Mouse (Mus musculus) lung, embryonic 15.5 days (tissue): Measurements from ENCODE around the gene Limk2. TPM values are rescaled to one million over a fixed set of nuclear protein-coding genes. Genes with fewer than 3 reads are reported as not detected.
A peak's percentile ranks its signal among the peaks of the same experiment; 100 is the strongest.

ENCODE experiments used
- ATAC-seq: fragments of 200-750 bp; cut with Nextera tagmentation; 2 replicates; pipeline ENCODE4 v1.8.0; 2017; ENCODE audit warnings: moderate number of reproducible peaks, borderline replicate concordance; ENCODE audit not compliant: low FRiP score, low TSS enrichment; ENCODE audit errors: extremely low read depth
- H3K27ac ChIP-seq: fragments of 300-500 bp; sonication (generic); 2 replicates; pipeline ENCODE4 v1.5.1; 2015; ENCODE audit warnings: moderate library complexity, mild to moderate bottlenecking, inconsistent platforms
- H3K27me3 ChIP-seq: fragments of 300-500 bp; sonication (generic); 2 replicates; pipeline ENCODE4 v1.6.1; 2015; ENCODE audit warnings: inconsistent platforms
- H3K36me3 ChIP-seq: fragments of 300-500 bp; sonication (generic); 2 replicates; pipeline ENCODE4 v1.6.1; 2015; ENCODE audit warnings: inconsistent platforms
- H3K4me1 ChIP-seq: fragments of 300-500 bp; sonication (generic); 2 replicates; pipeline ENCODE4 v1.6.1; 2015; ENCODE audit warnings: inconsistent platforms
- H3K4me2 ChIP-seq: fragments of 300-500 bp; sonication (generic); 2 replicates; pipeline ENCODE4 v1.6.1; 2015; ENCODE audit warnings: inconsistent platforms, mild to moderate bottlenecking, moderate library complexity
- H3K4me3 ChIP-seq: fragments of 300-500 bp; sonication (generic); 2 replicates; pipeline ENCODE4 v1.5.1; 2015; ENCODE audit warnings: mild to moderate bottlenecking, inconsistent platforms
- H3K9ac ChIP-seq: fragments of 300-500 bp; sonication (generic); 2 replicates; pipeline ENCODE4 v1.6.1; 2015; ENCODE audit warnings: inconsistent platforms
- H3K9me3 ChIP-seq: fragments of 300-500 bp; sonication (generic); 2 replicates; pipeline ENCODE4 v1.6.1; 2016; ENCODE audit warnings: inconsistent platforms
- WGBS: fragments of 180-500 bp; shearing (Covaris S2); methylation state at CpG from one replicate; pipeline ENCODE4 v1.1.7; 2015; 5-methylcytosine and 5-hydroxymethylcytosine counted together
- polyA plus RNA-seq: library from polyadenylated mRNA; unstranded; fragments of >200 nt; fragmentation: Nextera tagmentation; extraction: Ambion mirVana; gene quantifications from 2 replicates; pipeline ENCODE4 v1.2.1, GENCODE M21; 2015

Limk2 gene
- polyA plus RNA-seq, 1 experiment from 2014 or later: 52.0 TPM

DNA sequence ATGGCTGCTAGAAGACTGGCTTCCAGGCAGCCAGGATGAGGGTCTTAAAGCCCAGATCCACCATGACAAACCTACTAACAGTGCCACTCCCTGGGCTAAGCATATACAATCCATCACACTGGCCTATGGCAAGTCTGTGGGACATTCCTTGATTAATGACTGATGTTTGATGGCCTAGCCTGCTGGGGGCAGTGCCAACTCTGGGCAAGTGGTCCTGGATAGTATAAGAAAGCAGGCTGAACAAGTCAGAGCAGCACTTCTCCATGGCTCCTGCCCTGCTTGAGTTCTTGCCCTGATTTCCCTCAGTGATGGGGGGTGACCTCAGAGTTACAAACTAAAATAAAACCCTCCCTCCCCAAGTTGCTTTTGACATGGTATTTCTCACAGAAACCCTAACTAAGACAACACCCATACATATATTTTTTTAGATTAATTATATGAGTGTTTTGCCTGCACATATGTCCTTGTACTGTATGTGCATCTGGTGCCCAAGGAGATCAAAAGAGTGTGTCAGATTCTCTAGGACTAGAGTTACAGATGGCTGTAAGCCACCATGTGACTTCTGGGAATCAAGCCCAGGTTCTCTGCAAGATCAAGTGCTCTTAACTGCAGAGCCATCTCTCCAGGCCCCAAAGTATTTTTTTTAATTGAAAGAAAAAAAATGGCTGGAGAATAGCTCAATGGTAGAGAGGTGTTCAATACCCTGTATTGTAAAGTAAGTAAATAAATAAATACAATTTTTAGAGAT lies 32.9 kb upstream of the Limk2 start:
- no peaks in the 10 kb centered on the region for H3K36me3 ChIP-seq
- H3K27ac ChIP-seq: no peak overlapping the region; the same call in 1 of the 2 replicates
- no peaks in the 10 kb centered on the region for H3K9me3 ChIP-seq
- H3K4me2 ChIP-seq: no peak overlapping the region
- no peak overlapping the region for H3K9ac ChIP-seq
- ATAC-seq: no peak
- no peak overlapping the region for H3K4me3 ChIP-seq
- no peaks in the 10 kb centered on the region for H3K27me3 ChIP-seq
- 0 out of 2 replicates have a peak, but pooled peaks cover 7% of the 10 kb centered on the region for H3K4me1 ChIP-seq

GRCm38 (mm10) chr11:3437621-3438020 lies 28.6 kb upstream of the Limk2 start:
- H3K4me1 ChIP-seq: 0 out of 2 replicates have a peak, but pooled peaks cover 7% of the 10 kb centered on the region
- 87% methylated on average over 1 of the region's 1 CpGs for WGBS
- no peaks in the 10 kb centered on the region for H3K9me3 ChIP-seq
- H3K9ac ChIP-seq: no peak overlapping the region
- H3K4me2 ChIP-seq: no peak overlapping the region
- no peaks in the 10 kb centered on the region for H3K36me3 ChIP-seq
- no peak overlapping the region for H3K4me3 ChIP-seq
- no peaks in the 10 kb centered on the region for H3K27me3 ChIP-seq
- ATAC-seq: no peak
- no peak overlapping the region for H3K27ac ChIP-seq

DNA sequence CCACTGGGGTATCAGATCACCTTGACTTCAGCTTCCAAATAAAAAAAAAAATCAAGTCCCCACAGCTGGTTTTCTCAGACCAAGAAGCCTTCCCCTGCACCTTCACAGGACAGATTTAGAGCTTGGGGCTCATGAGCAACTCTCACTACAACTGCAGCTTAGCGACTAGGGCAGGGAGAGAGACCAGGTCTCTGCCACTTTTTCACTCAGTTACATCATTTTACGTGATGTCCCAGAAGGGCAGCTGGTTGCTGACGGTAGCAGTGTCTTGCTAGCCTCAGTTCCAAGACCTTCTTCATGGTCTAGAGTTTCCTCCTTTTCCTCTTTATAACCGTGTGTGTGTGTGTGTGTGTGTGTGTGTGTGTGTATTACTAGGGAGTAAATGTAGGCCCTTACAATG lies 24.8 kb upstream of the Limk2 start:
- WGBS: 83% methylated on average over 4 of the region's 4 CpGs
- no peaks in the 10 kb centered on the region for H3K4me1 ChIP-seq
- no peaks in the 10 kb centered on the region for H3K27me3 ChIP-seq
- H3K27ac ChIP-seq: no peak overlapping the region
- no peak overlapping the region for H3K4me2 ChIP-seq
- H3K9ac ChIP-seq: no peak overlapping the region
- H3K4me3 ChIP-seq: no peak overlapping the region
- H3K9me3 ChIP-seq: no peaks in the 10 kb centered on the region
- no peak for ATAC-seq
- H3K36me3 ChIP-seq: no peaks in the 10 kb centered on the region

GRCm38 (mm10) chr11:3431976-3432603 lies 23.1 kb upstream of the Limk2 start:
- no peaks in the 10 kb centered on the region for H3K9me3 ChIP-seq
- no peaks in the 10 kb centered on the region for H3K27me3 ChIP-seq
- no peak overlapping the region for H3K9ac ChIP-seq
- no peak overlapping the region for H3K27ac ChIP-seq
- no peak for ATAC-seq
- H3K4me3 ChIP-seq: no peak overlapping the region
- no peaks in the 10 kb centered on the region for H3K4me1 ChIP-seq
- WGBS: 81% methylated on average over 6 of the region's 6 CpGs
- no peaks in the 10 kb centered on the region for H3K36me3 ChIP-seq
- no peak overlapping the region for H3K4me2 ChIP-seq

- Histone ChIP-seq H3K4me1 (no peaks in the 10 kb centered on the region), H3K27me3 (no peaks in the 10 kb centered on the region), H3K36me3 (no peaks in the 10 kb centered on the region), H3K4me2 (no peak overlapping the region), H3K9me3 (no peaks in the 10 kb centered on the region), H3K9ac (no peak overlapping the region), H3K4me3 (no peak overlapping the region), H3K27ac (no peak overlapping the region)
- no peak for ATAC-seq
- 88% methylated on average over 3 of the region's 3 CpGs for WGBS
Measured at GRCm38 (mm10) chr11:3431515-3431914, 22.5 kb upstream of the Limk2 start.

DNA sequence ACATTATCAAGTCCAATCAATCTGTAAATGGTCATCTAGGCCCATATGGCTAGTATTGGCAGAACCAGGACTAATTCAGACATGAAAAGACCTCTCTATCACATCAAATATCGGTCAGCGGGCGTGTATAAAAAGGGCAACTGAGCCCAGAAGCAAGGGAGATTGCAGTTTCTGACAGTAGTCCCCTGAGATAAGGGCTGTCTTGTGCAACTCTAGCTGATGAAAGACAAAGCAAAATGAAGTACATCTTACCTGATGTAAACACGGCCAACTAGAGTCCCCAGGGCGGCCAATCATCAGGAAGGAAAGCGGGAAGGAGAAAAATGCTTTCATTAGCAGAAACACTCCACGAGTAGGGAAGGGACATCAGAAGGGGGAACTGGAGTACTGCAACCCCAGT lies 19.6 kb upstream of the Limk2 start:
- Histone ChIP-seq H3K27me3 (no peaks in the 10 kb centered on the region), H3K9me3 (no peaks in the 10 kb centered on the region), H3K36me3 (peaks cover 10% of the 10 kb centered on the region; the same call in 1 of the 2 replicates), H3K4me2 (no peak overlapping the region), H3K9ac (no peak overlapping the region), H3K4me3 (no peak overlapping the region), H3K4me1 (no peaks in the 10 kb centered on the region), H3K27ac (no peak overlapping the region)
- ATAC-seq: no peak
- 82% methylated on average over 7 of the region's 7 CpGs for WGBS

GRCm38 (mm10) chr11:3427697-3428230 lies 18.8 kb upstream of the Limk2 start:
- Histone ChIP-seq H3K4me2 (no peak overlapping the region), H3K4me1 (no peaks in the 10 kb centered on the region), H3K27me3 (no peaks in the 10 kb centered on the region), H3K27ac (no peak overlapping the region), H3K9ac (no peak overlapping the region), H3K4me3 (no peak overlapping the region), H3K9me3 (no peaks in the 10 kb centered on the region), H3K36me3 (peaks cover 12% of the 10 kb centered on the region; the same call in 1 of the 2 replicates)
- 83% methylated on average over 3 of the region's 3 CpGs for WGBS
- ATAC-seq: no peak

DNA sequence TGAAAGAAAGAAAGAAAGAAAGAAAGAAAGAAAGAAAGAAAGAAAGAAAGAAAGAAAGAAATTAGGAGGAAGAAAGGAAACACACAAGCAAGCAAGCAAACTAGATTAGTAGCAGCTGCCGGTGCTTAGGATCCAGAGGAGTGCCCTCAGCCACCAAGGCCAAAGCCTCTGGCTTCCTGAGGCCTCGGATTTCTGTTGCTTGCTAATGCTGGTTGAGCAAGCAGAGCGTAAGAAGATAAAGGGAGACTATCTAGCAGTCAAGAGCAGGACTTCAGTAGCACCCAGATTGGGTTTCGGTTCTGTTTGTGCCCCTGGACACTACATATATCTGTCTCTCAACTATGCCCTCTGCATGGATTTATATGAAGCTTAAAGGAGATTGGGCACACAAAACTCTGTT lies 13.3 kb upstream of the Limk2 start:
- 81% methylated on average over 4 of the region's 4 CpGs for WGBS
- H3K36me3 ChIP-seq: peaks cover 27% of the 10 kb centered on the region

DNA sequence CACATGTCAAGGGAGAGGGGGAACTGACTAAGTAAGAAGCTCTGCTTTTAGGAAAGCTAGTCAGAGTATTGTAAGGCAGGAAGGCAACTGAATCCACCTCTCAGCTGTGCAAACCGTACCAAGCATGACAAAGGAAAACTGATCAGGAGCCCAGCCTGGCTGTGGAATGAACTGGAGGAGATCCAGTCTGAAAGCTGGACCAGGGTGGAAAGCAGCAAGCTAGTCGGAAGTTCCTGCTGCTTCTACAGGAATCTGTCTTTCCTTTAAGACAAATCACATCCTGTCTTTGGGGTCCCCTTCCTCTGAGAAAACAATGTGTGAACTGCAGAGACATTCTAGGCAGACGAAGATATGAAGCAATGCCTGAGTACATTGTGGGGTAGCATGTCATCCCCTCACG lies 9.8 kb upstream of the Limk2 start:
- Histone ChIP-seq H3K27ac (peak overlapping the region; percentile 71), H3K9me3 (no peaks in the 10 kb centered on the region), H3K27me3 (no peaks in the 10 kb centered on the region), H3K4me2 (no peak overlapping the region), H3K4me3 (no peak overlapping the region), H3K4me1 (no peaks in the 10 kb centered on the region), H3K9ac (no peak overlapping the region), H3K36me3 (peaks cover 29% of the 10 kb centered on the region)
- ATAC-seq: 0 out of 2 replicates have a peak, but pooled peaks have one; percentile 14
- WGBS: 73% methylated on average over 4 of the region's 4 CpGs

More for the DNA sequence above, 13.3 kb upstream of the Limk2 start:
- no peak overlapping the region for H3K4me3 ChIP-seq
- no peaks in the 10 kb centered on the region for H3K27me3 ChIP-seq
- no peak overlapping the region for H3K4me2 ChIP-seq
- no peaks in the 10 kb centered on the region for H3K4me1 ChIP-seq
- no peak overlapping the region for H3K9ac ChIP-seq
- no peak for ATAC-seq
- no peaks in the 10 kb centered on the region for H3K9me3 ChIP-seq
- no peak overlapping the region for H3K27ac ChIP-seq

DNA sequence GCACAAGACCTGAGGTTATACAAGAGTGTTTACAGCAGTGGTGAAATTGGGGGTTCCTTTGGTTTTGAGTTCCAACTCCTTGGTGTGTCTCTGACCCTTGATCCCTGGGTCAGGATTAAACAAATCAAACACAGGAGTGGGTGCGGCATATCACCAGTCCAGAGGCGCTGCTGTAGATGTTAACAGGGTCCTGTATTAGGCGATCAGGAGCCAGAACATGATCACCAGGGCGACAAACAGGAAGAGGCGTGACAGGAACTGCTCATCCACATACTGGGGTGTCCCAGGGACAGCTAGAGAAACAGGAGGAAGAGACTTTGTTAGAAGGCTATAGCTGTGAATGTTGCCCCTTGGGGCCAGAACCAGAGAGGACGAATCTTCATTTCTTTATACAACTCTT lies 8.8 kb upstream of the Limk2 start:
- Histone ChIP-seq H3K9ac (no peak overlapping the region), H3K4me2 (no peak overlapping the region), H3K27me3 (no peaks in the 10 kb centered on the region), H3K4me1 (no peaks in the 10 kb centered on the region), H3K9me3 (no peaks in the 10 kb centered on the region), H3K36me3 (peaks cover 26% of the 10 kb centered on the region), H3K4me3 (no peak overlapping the region), H3K27ac (no peak overlapping the region)
- ATAC-seq: no peak
- 78% methylated on average over 6 of the region's 6 CpGs for WGBS

GRCm38 (mm10) chr11:3416399-3416798 lies 7.4 kb upstream of the Limk2 start:
- H3K9ac ChIP-seq: no peak overlapping the region
- H3K4me1 ChIP-seq: no peaks in the 10 kb centered on the region
- H3K9me3 ChIP-seq: no peaks in the 10 kb centered on the region
- H3K4me3 ChIP-seq: no peak overlapping the region
- no peaks in the 10 kb centered on the region for H3K27me3 ChIP-seq
- no peak overlapping the region for H3K4me2 ChIP-seq
- WGBS: 86% methylated on average over 3 of the region's 3 CpGs
- H3K36me3 ChIP-seq: peaks cover 26% of the 10 kb centered on the region
- H3K27ac ChIP-seq: no peak overlapping the region
- ATAC-seq: no peak

- Histone ChIP-seq H3K4me2 (no peak overlapping the region), H3K9me3 (no peaks in the 10 kb centered on the region), H3K36me3 (peaks cover 11% of the 10 kb centered on the region), H3K27me3 (no peaks in the 10 kb centered on the region), H3K27ac (no peak overlapping the region), H3K4me1 (peaks cover 17% of the 10 kb centered on the region), H3K9ac (no peak overlapping the region), H3K4me3 (no peak overlapping the region)
- WGBS: 74% methylated on average over 3 of the region's 3 CpGs
- no peak for ATAC-seq
Measured at GRCm38 (mm10) chr11:3412111-3412510, 3.1 kb upstream of the Limk2 start.
